Mouse (Mus musculus): ENCODE measurements around the gene Npr3. TPM values are rescaled to one million over a fixed set of nuclear protein-coding genes. Genes with fewer than 3 reads are reported as not detected.

Gene Npr3
- polyA plus RNA-seq, 1 experiment = 3.4 TPM

DNA sequence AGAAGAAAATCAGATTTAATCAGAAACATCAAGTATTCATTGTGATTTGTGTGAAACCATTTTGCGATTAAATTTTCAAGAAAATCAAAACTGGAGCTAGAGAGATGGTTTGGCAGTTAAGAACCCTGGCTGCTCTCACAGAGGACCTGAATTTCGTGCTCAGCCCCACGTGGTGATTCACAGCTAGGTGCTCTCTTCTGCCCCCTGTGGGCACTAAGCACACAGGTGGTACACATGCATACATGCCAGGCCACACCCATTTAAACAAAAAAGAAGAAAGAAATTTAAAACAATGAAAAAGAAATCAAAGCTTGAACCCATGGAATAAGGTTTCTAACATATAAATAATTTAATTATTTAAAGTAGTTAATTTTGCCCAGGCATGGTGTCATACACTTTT lies 15.7 kb downstream of the Npr3 start:
- no peak for TF ChIP-seq POLR2A (IDR thresholded peaks at IDR 0.05; ENCODE audit: extremely low read depth, insufficient read depth, low read length)
- Histone ChIP-seq H3K27ac (ENCODE audit: insufficient read depth, low read length) (no peak overlapping the region), H3K4me1 (ENCODE audit: control insufficient read depth, insufficient read depth, low read length) (no peaks in the 10 kb centered on the region; the same call in 1 of the 2 replicates), H3K4me3 (ENCODE audit: insufficient read depth, low read length) (no peak overlapping the region)

DNA sequence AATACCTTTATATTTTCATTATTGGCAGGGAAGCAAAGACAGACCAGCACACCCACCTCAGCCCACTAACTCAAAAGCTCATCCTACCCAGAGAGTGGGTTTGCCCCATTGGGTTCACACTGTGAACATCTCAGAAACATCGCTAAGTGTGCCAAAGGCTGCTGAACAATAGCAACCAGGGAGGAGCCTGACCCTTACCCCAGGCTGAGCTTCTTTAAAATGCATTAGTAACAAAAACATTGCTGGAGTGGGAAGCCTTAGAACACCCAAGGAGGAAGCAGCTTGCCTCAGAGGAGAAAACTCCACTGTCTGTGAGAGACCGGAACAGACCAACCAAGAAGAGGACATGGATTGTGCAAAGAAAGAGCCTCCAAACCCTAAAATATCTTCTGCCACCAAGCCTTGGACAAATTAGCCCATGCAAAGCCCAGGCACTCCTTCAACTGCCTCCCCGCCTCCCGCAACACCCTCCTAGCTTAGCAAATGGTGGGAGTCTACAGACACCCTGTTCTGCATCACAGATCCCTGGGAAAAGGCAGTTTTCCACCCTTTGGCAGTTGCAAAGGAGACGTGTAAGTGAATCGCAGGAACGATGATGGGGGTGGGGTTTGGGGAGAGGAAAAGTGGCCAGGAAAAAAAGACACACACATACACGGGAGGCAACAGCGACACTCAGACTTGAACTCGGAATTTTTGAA lies 24.4 kb downstream of the Npr3 start:
- Histone ChIP-seq H3K27ac (ENCODE audit: insufficient read depth, low read length) (no peak overlapping the region), H3K4me3 (ENCODE audit: insufficient read depth, low read length) (no peak overlapping the region), H3K4me1 (ENCODE audit: control insufficient read depth, insufficient read depth, low read length) (no peaks in the 10 kb centered on the region)
- TF ChIP-seq POLR2A (IDR thresholded peaks at IDR 0.05; ENCODE audit: extremely low read depth, insufficient read depth, low read length) (no peak), CTCF (IDR thresholded peaks at IDR 0.05; ENCODE audit: extremely low read depth, insufficient read depth, low read length) (no peak)

DNA sequence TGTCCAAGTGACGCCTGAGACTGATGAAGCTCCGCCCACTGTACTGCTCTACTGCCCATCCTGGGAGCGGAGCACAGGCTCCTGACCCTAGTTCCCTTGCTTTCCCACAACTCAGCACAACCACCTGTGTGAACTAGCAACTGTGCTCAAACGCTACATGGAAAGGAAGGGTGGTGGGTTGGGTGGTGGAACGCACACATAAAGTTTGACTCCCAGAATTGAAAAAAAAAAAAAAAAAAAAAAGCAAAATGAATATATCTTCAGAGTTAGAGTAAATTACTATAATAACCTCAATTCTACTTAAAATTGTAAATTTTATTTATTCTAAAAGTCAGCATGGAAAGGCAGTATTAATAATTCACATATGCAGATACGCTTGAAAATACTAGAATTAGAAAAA lies 25.3 kb downstream of the Npr3 start:
- Histone ChIP-seq H3K27ac (ENCODE audit: insufficient read depth, low read length) (no peak overlapping the region), H3K4me1 (ENCODE audit: control insufficient read depth, insufficient read depth, low read length) (no peaks in the 10 kb centered on the region), H3K4me3 (ENCODE audit: insufficient read depth, low read length) (no peak overlapping the region)
- TF ChIP-seq POLR2A (IDR thresholded peaks at IDR 0.05; ENCODE audit: extremely low read depth, insufficient read depth, low read length) = no peak
- no peak for TF ChIP-seq CTCF (IDR thresholded peaks at IDR 0.05; ENCODE audit: extremely low read depth, insufficient read depth, low read length)

DNA sequence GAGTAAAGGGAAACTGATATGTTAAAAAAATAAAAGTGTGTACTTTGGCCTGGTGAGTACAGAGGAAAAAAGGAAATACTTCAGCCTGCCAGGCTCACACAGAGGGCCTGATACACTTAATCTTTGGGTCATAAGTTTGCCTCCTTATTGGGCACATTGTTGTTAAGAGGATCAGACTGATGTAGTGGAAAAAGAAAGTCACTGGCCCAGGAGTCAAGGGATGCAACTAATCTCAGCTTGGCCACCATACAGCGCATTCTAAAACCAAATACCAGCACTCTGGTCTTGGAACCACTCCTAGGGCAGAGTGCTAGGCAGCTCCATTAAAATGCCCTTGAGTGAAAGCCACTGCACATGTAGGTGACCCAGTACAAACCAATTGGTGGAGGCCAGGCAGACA lies 28.8 kb downstream of the Npr3 start:
- Histone ChIP-seq H3K4me3 (ENCODE audit: insufficient read depth, low read length) (no peak overlapping the region), H3K4me1 (ENCODE audit: control insufficient read depth, insufficient read depth, low read length) (no peaks in the 10 kb centered on the region), H3K27ac (ENCODE audit: insufficient read depth, low read length) (no peak overlapping the region)
- TF ChIP-seq CTCF (IDR thresholded peaks at IDR 0.05; ENCODE audit: extremely low read depth, insufficient read depth, low read length) = no peak
- no peak for TF ChIP-seq POLR2A (IDR thresholded peaks at IDR 0.05; ENCODE audit: extremely low read depth, insufficient read depth, low read length)

DNA sequence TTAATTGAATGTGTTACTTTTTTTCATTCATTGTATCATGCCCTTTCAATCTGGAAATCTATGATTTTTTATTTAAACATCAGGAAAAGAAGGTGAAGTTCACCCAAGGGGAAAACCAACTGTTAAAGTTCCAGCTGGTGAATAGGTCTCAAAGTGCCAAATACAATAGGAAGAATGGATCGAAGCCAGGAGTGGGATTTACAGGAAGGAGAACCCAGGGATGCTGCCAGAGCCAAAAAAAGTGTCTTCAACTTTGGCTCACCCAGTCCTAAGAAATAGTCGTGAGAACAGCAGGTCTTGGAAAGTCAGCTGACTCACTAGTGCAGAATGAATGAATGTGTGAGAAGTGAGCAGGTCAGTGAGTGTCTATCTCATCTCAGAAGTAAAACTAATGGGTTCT lies 29.8 kb downstream of the Npr3 start:
- TF ChIP-seq POLR2A (IDR thresholded peaks at IDR 0.05; ENCODE audit: extremely low read depth, insufficient read depth, low read length) = no peak
- TF ChIP-seq CTCF (IDR thresholded peaks at IDR 0.05; ENCODE audit: extremely low read depth, insufficient read depth, low read length) = no peak

DNA sequence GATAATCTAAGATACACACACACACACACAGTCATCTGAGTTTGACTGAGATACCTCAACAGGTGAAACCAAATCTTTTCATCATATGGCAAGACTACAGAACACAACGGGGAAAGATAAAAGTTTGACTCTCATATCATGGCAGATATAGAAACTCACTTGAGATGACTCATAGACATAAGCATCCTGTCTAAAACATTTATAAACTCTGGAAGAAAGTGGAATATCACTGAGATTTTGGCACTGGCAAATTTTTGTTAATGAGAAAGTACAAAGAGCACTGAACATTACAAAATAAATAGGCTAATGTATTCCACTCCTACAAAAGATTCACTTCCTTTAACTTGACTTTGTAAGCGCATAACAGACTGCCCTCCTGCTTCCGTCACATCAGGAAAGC lies 40.2 kb downstream of the Npr3 start:
- H3K27ac ChIP-seq (ENCODE audit: insufficient read depth, low read length) = no peak overlapping the region
- TF ChIP-seq CTCF (IDR thresholded peaks at IDR 0.05; ENCODE audit: extremely low read depth, insufficient read depth, low read length) (no peak), POLR2A (IDR thresholded peaks at IDR 0.05; ENCODE audit: extremely low read depth, insufficient read depth, low read length) (no peak)
- H3K4me3 ChIP-seq (ENCODE audit: insufficient read depth, low read length) = no peak overlapping the region
- peaks cover 7% of the 10 kb centered on the region for H3K4me1 ChIP-seq (ENCODE audit: control insufficient read depth, insufficient read depth, low read length)

More for the DNA sequence above, 29.8 kb downstream of the Npr3 start:
- Histone ChIP-seq H3K27ac (ENCODE audit: insufficient read depth, low read length) (no peak overlapping the region), H3K4me3 (ENCODE audit: insufficient read depth, low read length) (no peak overlapping the region), H3K4me1 (ENCODE audit: control insufficient read depth, insufficient read depth, low read length) (no peaks in the 10 kb centered on the region)

DNA sequence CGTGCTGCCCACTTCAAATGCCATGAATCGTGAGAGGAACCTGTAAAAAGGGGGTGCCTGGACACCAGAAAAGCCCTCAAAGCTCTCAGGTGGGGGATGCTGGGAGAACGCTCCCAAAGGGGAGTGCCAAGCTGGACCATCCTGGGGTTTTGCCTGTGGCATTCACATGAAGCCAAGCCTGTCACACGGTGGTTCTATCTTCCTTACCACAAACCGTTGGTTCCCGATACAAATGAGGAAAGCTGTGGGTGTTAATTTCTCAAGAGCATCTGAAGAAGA lies 43.6 kb downstream of the Npr3 start:
- Histone ChIP-seq H3K4me3 (ENCODE audit: insufficient read depth, low read length) (no peak overlapping the region), H3K27ac (ENCODE audit: insufficient read depth, low read length) (no peak overlapping the region), H3K4me1 (ENCODE audit: control insufficient read depth, insufficient read depth, low read length) (peaks cover 11% of the 10 kb centered on the region)
- no peak for TF ChIP-seq POLR2A (IDR thresholded peaks at IDR 0.05; ENCODE audit: extremely low read depth, insufficient read depth, low read length)
- TF ChIP-seq CTCF (IDR thresholded peaks at IDR 0.05; ENCODE audit: extremely low read depth, insufficient read depth, low read length) = no peak

DNA sequence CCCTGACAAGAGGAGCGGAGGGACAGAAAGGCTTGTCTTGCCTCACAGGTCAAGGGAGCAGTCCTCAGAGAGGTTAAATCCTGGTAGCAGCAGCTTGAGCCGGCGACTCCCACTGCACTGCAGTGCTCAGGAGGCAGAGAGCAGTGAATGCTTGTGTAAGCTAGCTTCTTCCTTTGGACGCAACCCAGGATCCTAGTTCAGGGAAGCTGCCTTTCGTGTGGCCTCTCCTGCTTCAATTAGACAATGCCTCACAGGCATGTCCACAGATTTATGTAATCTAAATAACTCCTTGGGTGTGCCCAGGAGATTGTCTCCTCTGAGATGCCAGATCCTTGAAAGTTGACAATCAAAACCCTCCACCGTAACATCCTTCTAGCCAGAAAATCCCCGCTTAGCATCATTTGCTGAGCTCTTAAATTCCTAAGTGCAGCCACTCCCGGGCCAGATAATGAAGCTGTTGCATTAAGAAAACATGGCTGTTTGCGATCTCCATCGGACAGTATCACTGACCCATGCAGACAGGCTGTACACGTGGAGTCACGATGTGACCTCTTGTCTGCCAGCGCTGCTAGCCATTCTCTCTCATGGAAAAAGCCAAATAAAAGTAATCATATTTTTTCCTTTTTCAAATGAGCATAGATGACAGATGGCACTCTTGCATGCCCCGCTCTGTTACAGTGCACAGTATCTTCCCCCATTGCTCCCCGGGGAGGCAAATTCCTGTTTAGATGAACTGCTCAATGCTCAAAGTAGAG lies 44.1 kb downstream of the Npr3 start:
- TF ChIP-seq CTCF (IDR thresholded peaks at IDR 0.05; ENCODE audit: extremely low read depth, insufficient read depth, low read length) (no peak), POLR2A (IDR thresholded peaks at IDR 0.05; ENCODE audit: extremely low read depth, insufficient read depth, low read length) (no peak)
- H3K4me3 ChIP-seq (ENCODE audit: insufficient read depth, low read length) = no peak overlapping the region
- H3K27ac ChIP-seq (ENCODE audit: insufficient read depth, low read length) = peak overlapping the region; percentile 93; the same call in 1 of the 2 replicates
- H3K4me1 ChIP-seq (ENCODE audit: control insufficient read depth, insufficient read depth, low read length) = peaks cover 11% of the 10 kb centered on the region

DNA sequence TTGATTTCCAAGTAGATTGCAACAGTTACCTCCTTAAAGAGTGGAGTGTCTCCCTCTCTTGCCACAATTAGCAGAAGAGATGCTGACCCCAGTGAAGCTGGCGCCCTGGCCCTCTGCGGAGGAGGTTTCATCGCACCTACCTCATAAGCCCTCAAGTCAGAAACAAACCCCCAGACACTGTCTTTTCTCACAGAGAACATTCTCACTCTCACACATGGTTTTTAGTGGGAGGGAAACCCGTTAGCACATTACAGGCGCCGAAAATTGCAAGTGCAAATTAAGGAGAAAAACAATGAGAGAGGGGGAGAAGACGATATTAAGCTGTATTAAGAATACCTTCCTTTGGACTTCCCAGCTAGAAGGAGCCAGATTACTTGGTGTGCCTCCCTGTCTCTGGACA lies 44.8 kb downstream of the Npr3 start:
- TF ChIP-seq POLR2A (IDR thresholded peaks at IDR 0.05; ENCODE audit: extremely low read depth, insufficient read depth, low read length) (no peak), CTCF (IDR thresholded peaks at IDR 0.05; ENCODE audit: extremely low read depth, insufficient read depth, low read length) (no peak)

DNA sequence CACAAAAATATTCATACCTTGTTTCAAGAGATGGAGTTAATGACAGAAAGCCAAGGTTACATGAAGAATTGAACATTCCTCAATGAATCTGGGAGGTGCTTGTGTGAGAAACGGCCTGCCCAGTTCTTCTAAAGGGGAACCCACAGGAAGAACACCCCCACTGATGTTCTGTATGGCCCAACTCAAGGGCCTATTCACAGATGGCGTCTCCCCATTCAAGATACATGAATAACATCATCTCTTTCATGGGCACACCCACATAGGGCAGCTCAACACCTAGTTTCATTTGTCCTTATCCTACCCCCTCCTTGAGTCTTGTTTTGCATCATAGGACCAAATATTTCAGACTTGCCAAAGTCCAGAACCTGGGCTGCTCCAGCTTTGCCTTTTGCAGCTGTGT lies 46.8 kb downstream of the Npr3 start:
- Histone ChIP-seq H3K4me3 (ENCODE audit: insufficient read depth, low read length) (no peak overlapping the region), H3K4me1 (ENCODE audit: control insufficient read depth, insufficient read depth, low read length) (peaks cover 11% of the 10 kb centered on the region), H3K27ac (ENCODE audit: insufficient read depth, low read length) (no peak overlapping the region)
- TF ChIP-seq POLR2A (IDR thresholded peaks at IDR 0.05; ENCODE audit: extremely low read depth, insufficient read depth, low read length) = no peak

More for the DNA sequence above, 44.8 kb downstream of the Npr3 start:
- Histone ChIP-seq H3K4me1 (ENCODE audit: control insufficient read depth, insufficient read depth, low read length) (peaks cover 11% of the 10 kb centered on the region), H3K27ac (ENCODE audit: insufficient read depth, low read length) (peak overlapping the region; percentile 93), H3K4me3 (ENCODE audit: insufficient read depth, low read length) (no peak overlapping the region)

All from cortical plate, adult 2 months (tissue).